Mouse (Mus musculus): Measurements from ENCODE around the gene Ell. TPM values are rescaled to one million over a fixed set of nuclear protein-coding genes. Genes with fewer than 3 reads are reported as not detected.
A peak's percentile ranks its signal among the peaks of the same experiment; 100 is the strongest.
"Not testable (repeated sequence)": the region's sequence is repeated elsewhere in the genome, so short reads cannot be mapped to it uniquely, and the experiment has no call there.

The Ell gene
- total RNA-seq, 2 experiments from 2014 or later: 9.0 to 10.3 TPM

DNA sequence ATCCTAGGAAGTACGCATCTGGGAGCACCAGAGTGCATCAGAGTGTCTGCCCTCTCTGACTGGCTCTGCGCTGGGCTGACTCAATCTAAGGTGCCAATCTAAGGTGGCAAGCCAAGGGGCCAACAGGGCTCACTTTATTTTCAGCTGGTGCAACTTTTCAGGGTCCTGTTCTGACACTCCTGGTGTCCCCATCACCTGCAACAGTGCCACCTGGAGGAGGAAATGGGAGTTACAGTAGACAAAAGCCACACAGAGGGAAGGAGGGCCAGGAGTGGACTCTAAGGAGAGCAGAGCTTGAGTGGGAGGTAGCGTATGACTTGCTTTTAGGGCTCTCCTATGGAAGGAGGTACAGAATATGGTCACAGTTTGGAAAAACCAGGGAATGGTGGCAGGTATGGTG lies 34.4 kb upstream of the Ell start:
- intact Hi-C loops (cut with DNase I; ENCODE audit: low total_unique reads): loop anchor here (5.0 kb wide), 1 partner anchor 173 kb away; no protein-coding TSS in a partner anchor
- DNase-seq: peak; percentile 76

DNA sequence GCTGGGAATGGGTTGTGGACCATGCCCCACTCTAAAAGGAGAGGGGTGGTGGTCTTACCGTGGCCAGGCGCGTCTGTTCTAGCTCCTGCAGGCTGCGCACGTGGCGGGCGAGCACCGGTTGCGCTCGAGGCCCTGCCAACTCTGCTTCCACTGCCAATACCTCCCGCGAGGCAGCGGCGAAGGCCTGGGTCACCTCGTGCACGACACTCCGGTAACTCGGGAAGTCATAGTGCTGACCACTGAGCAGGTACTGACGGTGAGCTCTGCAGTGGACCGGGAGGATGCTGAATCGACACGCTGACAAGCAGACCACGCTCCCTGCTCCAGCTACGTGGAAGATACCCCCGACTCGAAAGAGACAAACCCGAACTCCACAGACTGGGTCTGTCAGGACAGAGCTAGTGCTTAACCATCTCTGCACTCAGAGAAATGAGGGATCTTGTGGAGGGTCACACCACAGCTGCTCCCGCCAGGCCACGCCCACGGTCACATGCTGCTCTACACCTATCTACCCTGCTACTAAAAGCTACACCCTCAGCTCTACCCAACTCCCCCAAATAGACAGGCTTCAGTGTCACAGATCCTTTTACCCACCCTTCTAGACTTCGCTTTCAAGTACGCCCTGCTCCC lies 33.4 kb upstream of the Ell start:
- DNase-seq: no peak
- intact Hi-C loops (cut with DNase I; ENCODE audit: low total_unique reads): no loop called here

GRCm38 (mm10) chr8:70506328-70507026 lies 32.8 kb upstream of the Ell start, which contains the start of gene Rex1bd:
Rex1bd (minus strand) TSS chr8:70506752.
- intact Hi-C loops (cut with DNase I; ENCODE audit: low total_unique reads): no loop called here
- peak; percentile 92 for DNase-seq

DNA sequence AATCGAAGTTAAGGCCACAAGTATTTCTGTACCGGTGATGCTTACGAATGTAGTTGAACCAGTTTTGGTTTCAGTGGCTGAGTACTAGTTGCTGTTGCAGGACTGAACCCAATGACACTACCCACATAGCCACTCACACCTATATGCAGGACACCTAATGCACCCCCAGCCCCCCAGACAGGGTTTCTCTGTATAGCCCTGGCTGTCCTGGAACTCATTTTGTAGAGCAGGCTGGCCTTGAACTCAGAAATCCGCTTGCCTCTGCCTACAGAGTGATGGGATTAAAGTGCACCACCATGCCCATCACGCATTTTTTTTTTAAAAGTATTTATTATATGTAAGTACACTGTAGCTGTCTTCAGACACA lies 32.2 kb upstream of the Ell start:
- intact Hi-C loops (cut with DNase I; ENCODE audit: low total_unique reads): no loop called here
- DNase-seq: no peak

DNA sequence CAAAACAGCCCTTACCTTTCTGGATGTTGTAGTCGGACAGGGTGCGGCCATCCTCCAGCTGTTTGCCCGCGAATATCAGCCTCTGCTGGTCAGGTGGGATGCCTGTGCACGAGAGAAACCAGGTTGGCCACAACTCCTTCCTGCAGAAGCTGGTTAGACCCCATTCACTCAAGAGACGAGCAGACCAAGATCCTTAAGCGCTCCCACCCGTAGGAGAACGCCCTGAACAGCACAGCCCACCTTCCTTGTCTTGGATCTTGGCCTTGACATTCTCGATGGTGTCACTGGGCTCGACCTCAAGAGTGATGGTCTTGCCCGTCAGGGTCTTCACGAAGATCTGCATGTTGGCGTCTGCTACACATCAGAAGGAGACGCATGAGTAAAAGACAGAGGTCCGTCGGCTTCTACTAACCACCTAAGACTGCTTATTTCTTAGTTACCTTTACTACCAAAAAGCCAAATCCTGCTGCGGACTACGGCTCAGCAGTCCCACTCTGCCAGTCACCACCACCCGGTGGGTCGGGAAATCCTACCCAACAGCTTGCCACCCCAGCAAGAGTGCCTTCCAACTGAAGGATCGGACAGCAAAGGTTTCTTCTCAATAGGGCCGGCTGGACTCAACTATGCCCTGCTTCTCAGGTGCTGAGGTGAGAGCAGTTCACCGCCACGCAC lies 29.8 kb upstream of the Ell start:
- intact Hi-C loops (cut with DNase I; ENCODE audit: low total_unique reads): no loop called here
- no peak for DNase-seq

- intact Hi-C loops (cut with DNase I; ENCODE audit: low total_unique reads): no loop called here
- peak; percentile 97 for DNase-seq
Measured at GRCm38 (mm10) chr8:70510228-70510915, 28.9 kb upstream of the Ell start, which contains the start of gene Uba52. Uba52 (minus strand) TSS chr8:70510801.

DNA sequence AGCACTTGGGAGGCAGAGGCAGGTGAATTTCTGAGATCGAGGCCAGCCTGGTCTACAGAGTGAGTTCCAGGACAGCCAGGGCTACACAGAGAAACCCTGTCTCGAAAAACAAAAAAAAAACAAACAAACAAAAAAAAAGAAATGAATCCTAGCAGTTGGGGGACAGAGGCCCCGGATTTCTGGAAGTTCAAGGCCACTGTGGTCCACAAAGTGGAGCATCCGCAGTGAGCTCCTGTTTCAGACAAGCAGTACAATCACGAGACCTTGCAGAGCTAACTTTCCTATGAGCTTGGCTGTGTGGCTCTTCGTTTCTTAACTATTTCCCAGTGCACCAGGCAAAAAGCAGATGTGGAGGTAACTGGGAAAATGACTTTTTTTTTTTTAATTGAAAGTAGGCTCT lies 28.1 kb upstream of the Ell start:
- DNase-seq; intact Hi-C loops (cut with DNase I; ENCODE audit: low total_unique reads): not testable (repeated sequence)

DNA sequence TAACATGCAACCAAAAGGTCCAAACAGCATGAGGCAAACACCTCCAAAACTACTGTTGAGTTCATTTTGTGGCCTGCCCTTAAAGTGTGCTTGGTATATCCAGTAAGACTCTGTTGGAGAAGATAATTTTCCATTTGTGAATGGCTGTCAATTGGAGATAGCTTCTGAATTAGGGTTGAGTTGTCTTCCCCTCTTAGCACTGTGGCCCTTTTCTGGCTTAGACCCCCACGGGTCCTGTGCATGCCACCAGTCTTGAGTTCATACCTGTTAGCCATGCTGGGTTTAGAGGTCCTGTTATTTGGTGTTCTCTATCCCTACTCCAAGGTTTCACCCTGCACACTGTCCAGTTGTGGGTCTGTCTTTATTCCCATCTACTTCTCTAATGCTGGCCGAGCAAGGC lies 27.5 kb upstream of the Ell start:
- intact Hi-C loops (cut with DNase I; ENCODE audit: low total_unique reads): no loop called here
- no peak for DNase-seq

DNA sequence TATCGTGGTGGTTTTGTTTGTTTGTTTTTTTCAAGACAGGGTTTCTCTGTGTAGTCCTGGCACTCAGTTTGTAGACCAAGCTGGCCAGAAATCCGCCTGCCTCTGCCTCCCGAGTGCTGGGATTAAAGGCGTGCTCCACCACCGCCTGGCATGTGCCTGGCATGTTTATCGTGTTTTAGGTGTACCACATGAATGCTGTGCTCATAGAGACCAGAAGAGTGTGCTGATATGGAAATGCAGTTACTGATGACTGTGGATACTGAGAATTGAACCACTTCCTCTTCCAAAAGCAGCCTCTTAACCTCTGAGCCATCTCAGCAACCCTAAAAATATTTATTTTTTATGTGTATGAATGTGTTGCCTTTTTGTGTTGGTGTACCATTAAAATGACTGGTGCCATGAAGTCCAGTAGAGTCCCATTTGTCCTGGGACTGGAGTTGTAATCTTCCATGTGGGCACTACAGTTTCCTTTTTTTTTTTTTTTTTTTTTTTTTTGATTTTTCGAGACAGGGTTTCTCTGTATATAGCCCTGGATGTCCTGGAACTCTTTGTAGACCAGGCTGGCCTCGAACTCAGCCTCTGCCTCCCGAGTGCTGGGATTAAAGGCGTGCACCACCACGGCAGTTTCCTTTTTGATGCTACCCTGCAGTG lies 26.9 kb upstream of the Ell start:
- no peak for DNase-seq
- intact Hi-C loops (cut with DNase I; ENCODE audit: low total_unique reads): no loop called here

GRCm38 (mm10) chr8:70513441-70513840 lies 25.8 kb upstream of the Ell start:
- intact Hi-C loops (cut with DNase I; ENCODE audit: low total_unique reads): no loop called here

DNA sequence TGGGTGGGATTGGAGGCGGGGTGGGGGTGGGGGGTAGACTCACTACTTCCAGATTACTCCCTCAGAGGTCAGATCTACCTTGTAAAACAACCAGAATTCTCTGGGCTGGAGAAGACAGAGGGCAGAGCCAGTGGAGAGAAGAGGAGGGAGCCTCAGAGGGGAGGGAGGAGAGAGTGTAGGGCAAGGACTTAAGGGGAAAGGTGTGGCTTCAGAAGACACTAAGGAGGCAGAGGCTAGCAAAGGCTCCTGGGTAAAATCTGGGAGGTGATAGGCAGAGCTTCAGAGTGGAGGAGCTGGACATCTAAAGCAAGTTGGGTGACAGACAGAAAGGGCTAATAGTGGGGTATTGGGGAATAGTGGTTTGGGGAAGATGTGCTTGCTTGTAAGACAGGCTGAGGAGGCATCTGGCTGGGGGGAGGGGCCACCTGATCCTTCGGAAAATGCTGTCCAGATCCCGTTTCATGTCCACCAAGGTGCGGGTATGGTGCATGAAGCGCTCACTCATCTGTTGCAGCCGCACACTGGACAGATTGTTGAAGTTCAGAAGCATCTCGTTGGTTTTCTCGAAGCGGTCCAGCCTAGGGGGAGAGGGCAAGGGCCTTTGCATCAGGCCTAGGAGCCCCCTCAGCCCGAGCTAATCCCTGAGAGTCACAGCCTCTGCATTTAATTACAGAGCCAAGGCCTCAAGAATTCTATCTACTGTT lies 21.2 kb upstream of the Ell start:
- DNase-seq: no peak
- intact Hi-C loops (cut with DNase I; ENCODE audit: low total_unique reads): no loop called here

More at GRCm38 (mm10) chr8:70513441-70513840, 25.8 kb upstream of the Ell start:
- DNase-seq: no peak

GRCm38 (mm10) chr8:70519043-70519442 lies 20.2 kb upstream of the Ell start:
- intact Hi-C loops (cut with DNase I; ENCODE audit: low total_unique reads): no loop called here
- no peak for DNase-seq

DNA sequence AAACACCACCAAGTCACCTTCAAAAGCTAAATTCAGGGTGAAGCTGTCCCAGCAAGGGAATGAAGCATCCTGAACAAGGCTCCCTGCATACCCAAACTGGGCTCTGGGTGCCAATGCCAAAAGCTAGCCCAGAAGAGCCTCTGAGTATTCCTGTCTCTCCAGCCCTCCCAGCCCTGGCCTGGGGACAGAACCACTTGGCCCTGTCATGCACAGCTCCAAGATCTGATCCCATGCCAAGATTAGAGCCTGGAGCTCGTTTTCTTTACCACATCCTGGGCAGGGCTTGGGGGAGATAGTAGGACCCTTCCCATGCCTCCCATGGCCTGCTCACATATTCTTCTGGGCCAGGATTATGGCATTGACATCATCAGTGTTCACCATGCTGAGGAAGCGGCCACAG lies 19.7 kb upstream of the Ell start:
- intact Hi-C loops (cut with DNase I; ENCODE audit: low total_unique reads): no loop called here
- no peak for DNase-seq

- intact Hi-C loops (cut with DNase I; ENCODE audit: low total_unique reads): no loop called here
- DNase-seq: peak; percentile 95
Measured at GRCm38 (mm10) chr8:70522592-70523403, 16.5 kb upstream of the Ell start.

DNA sequence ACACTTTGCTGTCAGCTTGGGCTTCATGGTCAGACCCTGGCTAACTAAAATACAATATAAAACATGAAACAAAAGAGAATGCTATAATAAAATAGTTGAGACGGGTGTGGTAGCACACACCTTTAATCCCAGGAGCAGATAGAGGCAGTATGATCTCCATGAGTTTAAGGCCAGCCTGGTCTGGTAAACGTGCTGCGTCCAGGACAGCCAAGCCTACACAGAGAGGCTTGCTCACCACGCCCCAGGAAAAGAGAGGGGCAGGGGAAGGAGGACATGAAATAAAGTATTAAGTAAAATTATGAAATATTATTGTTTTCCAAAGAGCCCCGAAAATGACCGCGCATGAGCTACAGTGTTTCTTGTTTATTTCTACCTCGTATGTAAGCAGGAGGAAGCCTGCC lies 12.1 kb upstream of the Ell start:
- no peak for DNase-seq
- intact Hi-C loops (cut with DNase I; ENCODE audit: low total_unique reads): no loop called here

DNA sequence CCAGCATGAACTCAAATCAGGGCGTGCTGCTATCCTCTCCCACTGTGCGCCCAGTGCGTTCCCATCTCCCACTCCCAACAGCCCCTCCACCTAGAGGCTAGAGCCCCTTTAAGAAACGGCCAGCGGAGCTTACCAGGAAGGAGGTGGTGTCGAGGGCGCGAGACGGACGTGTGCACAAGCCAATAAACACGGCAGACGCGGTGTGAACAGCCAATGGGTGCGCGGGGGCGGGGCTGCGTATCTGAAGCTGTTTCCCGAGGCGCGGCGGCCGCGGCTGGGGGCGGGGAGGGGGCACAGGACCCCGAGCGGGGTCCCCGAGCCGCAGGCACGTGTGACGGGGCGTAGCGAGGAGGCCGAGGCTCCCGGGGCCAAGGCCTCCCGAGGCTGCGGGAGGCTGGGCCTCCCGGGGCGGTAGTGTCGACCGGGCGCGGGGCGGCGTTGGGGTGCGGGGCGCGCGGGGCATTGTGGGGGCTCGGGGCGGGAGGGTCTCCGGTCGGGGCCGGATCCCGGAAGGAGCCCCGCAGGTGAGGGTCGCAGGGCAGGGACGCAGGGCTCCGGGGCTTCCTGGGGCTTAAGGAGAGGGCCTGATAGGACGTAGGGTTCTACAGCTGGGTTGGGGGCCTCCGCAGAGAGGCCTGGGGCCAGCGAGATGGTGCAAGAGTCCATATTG lies 11.6 kb upstream of the Ell start, which contains the start of the genes Fkbp8 and Kxd1:
TSS of gene Fkbp8 (plus strand) at position 213 of the 670 bp plus-strand sequence.
TSS of gene Kxd1 (minus strand) at position 445 of the 670 bp plus-strand sequence.
- intact Hi-C loops (cut with DNase I; ENCODE audit: low total_unique reads): no loop called here
- peak; percentile 95 for DNase-seq

DNA sequence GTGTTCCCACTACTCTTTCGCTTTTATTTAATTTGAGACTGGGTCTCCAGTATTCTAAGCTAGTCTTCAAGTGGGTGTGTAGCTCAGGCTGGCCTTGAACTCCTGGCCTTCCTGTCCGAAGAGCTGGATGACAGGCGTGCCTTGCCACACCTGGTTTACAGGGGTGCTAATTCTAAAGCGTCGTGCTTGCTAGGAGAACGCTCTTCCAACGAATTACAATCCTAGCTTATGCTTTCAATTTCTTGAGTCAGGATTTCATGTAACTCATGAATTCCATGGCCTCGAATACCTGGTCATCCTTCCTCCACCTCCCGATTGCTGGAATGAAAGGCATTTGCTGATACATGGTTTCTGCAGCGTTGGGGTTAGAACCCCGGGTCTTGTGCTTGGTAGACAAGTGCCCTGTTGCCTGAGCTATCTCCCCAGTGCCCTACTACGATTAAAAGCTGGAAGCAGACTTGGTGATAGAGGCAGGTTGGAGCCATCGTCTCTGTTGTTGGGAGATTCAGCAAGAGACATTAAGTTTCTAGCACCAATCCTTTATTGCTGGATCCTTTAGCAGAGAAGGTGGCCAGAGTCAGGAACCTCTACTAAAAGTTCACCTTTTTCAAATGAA lies 11.0 kb upstream of the Ell start:
- intact Hi-C loops (cut with DNase I; ENCODE audit: low total_unique reads): no loop called here
- DNase-seq: no peak

Data from gastrocnemius, postnatal 14 days (tissue).